Mouse (Mus musculus) layer of hippocampus, postnatal 14 days (tissue): Measurements from ENCODE around the gene Pigp. TPM values are rescaled to one million over a fixed set of nuclear protein-coding genes. Genes with fewer than 3 reads are reported as not detected.

Experiments used
- DNase-seq, 2 experiments: peaks; one replicate each; pipeline ENCODE4 v3.0.0; 2021 to 2022; ENCODE audit warnings: low spot score in 2 of 2, mixed read lengths in 1 of 2
- total RNA-seq, 2 experiments: library from RNA; stranded (reverse); gene quantifications; 2 replicates each; pipeline ENCODE4 v1.2.3; 2021

The Pigp gene
- total RNA-seq, 2 experiments from 2014 or later, result 48.1 to 50.9 TPM

DNA sequence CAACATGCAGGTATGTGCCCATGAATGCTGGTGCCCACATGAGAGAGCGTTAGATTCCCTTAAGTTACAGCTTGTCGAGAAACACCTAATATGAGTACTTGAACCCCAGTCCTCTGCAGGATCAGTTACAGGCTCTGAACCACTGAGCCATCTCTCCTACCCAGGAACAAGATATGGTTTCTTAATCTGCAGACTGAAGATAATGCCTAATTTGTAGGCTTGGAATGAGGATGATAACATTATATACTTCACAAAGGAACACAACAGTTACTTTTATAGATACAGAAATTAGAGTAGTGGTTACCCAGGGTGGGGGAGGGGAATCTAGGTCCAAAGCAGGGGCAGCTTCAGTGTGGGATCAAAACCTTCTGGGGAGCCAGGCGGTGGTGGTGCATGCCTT lies 45.6 kb downstream of the Pigp start:
- DNase-seq, result no peak

- no peak for DNase-seq
These were observed 48.0 kb downstream of the Pigp start for GRCm38 (mm10) chr16:94323681-94324080.

DNA sequence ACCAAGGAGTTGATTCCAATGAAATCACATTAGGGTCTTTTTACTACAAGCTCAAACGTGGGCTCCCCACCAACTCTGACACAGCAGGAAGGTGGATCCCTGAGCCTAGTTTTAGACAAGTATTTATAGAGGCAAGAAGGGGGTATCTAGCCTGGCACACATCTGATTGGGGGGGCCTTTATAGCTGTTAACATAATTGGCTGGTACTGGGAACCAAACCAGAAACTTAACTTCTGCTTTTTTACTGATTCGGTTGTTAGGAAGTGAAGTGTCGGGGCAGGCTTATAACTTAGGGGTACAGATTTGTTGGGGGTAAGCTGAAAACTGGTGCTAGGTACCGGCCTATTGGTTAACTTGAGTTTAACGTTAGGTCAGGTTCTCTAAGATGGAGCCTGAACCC lies 51.4 kb downstream of the Pigp start:
- no peak for DNase-seq

DNA sequence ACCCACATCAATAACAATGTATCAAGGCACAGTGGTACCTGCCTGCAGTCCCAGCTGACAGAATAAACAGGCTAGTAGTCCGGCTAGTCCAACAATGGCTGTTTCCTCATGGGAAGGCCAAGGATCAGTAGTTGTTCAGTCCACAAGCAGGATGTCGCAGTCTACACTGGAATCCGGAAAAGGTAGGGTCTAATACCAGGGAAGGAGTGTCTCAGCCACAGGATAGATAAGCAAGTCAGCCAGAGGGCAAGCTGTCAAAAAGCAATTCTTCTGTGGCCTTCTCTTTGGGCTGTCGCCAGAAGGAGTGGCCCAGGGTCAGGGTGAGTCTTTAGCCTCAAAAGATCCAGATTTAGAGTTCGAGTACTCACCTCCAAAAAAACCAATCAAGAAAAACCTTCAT lies 53.9 kb downstream of the Pigp start:
- DNase-seq, result no peak

- DNase-seq, result no peak
These were observed 56.4 kb downstream of the Pigp start for GRCm38 (mm10) chr16:94315215-94315614.

DNA sequence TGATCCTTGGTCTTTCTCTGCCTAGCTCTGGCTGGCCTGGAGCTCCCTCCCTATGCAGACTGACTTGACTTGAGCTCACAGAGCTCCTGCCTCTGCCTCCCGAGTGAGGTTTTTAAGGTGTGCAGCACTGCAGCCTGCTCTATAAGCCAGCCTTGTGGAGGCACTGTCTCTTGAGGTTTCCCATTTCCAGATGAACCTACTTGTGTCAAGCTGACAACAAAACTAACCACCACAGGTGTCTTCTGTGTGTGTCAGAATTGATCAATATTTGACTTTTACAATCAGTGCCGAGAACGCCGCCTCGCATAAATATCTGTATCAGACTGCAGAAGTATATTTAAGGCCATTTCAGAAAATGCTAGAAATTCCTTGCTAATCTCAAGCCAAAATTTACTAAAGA lies 57.0 kb downstream of the Pigp start:
- no peak for DNase-seq

DNA sequence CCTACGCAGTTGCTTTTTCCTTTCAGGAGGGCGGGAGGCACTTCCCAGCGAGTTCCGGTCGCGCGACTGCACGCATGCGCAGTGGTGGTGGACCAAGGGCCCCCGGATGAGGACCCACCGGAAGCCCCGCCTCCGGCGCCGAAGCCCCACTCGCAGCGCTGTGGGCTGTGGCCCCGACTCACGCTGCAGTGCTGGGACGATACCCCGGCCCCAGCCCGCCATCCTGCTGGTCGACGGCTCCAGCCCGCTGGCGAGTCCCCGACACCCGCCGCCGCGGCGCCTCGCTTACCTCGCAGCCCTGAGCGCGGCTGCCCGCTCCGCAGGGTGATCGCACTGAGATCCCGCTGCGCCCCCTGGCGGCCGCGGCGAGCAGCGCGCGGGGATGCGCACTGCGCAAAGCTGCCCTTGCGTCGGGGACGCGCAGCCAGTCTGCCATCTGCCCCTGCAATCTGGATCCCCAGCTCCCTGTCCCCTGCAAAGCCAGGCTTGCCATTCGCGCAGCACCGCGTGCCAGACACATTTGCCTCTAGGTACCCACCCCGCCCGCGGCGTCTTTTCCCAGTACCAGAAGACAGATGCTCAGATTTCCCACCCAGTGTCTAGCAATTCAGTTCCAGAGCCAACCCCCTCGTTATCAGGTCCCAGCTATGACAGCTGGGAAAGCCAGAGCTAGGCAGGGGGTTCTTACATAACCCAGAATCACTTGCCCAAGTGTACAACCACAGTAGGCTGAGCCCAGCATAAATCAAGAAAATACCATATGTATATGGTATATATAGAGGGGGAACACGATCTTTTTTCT lies 58.2 kb downstream of the Pigp start, which contains the start of gene Hlcs:
Gene Hlcs (minus strand): TSS at position 343 of the 802 bp plus-strand sequence.
- peak; percentile 98 for DNase-seq

GRCm38 (mm10) chr16:94312663-94313228 lies 58.9 kb downstream of the Pigp start:
- peak; percentile 87 to 88 for DNase-seq

- DNase-seq, result no peak
These were observed 59.7 kb downstream of the Pigp start for GRCm38 (mm10) chr16:94311931-94312330.

DNA sequence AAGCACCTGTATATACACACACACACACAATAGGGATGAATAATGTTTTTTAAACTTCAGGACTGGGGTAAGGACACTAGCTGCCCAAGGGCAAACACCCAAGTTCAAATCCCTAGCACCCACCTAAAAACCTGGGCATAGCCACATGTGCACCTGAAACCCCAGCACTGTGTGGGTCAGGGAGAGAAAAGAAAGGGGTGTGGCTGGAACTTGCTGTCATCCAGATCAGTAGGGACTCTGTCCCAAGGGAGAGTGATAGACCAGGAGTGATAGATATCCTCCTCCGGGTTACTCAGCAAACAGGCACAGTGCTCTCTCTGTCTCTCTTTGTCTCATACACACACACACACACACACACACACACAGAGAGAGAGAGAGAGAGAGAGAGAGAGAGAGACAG lies 60.2 kb downstream of the Pigp start:
- DNase-seq, result no peak

DNA sequence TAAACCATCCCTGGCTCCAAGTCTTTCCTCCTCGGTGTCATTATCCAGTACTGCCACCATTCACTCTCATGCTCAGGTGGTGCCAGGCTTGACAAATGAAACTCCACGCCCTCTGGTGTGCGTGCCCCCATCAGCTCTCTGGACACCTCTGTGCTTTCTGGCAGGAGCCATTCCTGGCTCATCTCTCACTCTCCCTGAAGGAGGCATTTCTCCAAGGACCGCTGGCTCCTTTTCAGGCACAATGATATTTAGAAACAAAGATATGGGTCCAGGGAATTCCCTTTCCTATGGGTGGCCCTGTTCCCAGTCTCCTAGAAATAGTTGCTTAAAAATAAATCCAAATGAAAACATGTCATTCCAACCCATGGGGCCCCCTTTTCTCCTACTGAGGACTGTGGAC lies 62.6 kb downstream of the Pigp start:
- no peak for DNase-seq

Other genes starting within 250 kb of the Pigp start
- gene Hlcs, start 58.3 kb downstream of the Pigp start, total RNA-seq, result 10 to 100 TPM; 12.8 to 13.7 TPM
- not detected for gene Ripply3, start 43.4 kb downstream of the Pigp start, total RNA-seq
- 100 to 1,000 TPM; 704 to 759 TPM for gene Ttc3, start 1.2 kb downstream of the Pigp start, total RNA-seq
- 10 to 100 TPM; 35.1 to 35.6 TPM for gene Vps26c, start 155.0 kb upstream of the Pigp start, total RNA-seq
- gene Dyrk1a, start 198.2 kb upstream of the Pigp start, total RNA-seq, result 10 to 100 TPM; 83.0 to 84.1 TPM